Mouse (Mus musculus): ENCODE data around the gene Pnpla8. TPM values are rescaled to one million over a fixed set of nuclear protein-coding genes. Genes with fewer than 3 reads are reported as not detected.
A peak's percentile ranks its signal among the peaks of the same experiment; 100 is the strongest.

Pnpla8 gene
- polyA plus RNA-seq, 1 experiment from 2014 or later, result 97.1 TPM

DNA sequence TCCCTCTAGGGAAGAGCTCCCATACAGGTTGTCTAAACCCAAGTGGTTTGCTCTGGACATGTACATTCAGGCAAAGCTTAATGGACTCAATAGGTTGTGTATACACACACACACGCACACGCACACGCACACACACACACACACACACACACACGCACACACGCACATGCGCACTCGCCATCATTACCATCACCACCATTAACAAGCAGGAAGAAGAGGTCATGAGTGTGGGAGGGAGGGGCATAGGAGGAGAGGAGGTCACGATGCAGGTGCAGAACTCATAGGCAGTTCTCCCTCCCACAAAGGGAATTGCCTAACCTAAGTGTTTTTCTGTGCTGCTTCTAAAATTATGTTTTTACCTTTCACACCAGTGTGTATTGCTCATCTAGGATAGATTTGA, 65.8 kb downstream of the Pnpla8 start:
- no peak for TF ChIP-seq CTCF (IDR thresholded peaks at IDR 0.05; ENCODE audit: low read depth)
- Histone ChIP-seq H3K9ac (ENCODE audit: low read depth, low read length) (no peak overlapping the region), H3K36me3 (ENCODE audit: insufficient read depth, low read length) (0 out of 2 replicates have a peak, but pooled peaks cover 6% of the 10 kb centered on the region), H3K4me1 (replicated peaks; ENCODE audit: insufficient read depth, low read length) (no peaks in the 10 kb centered on the region), H3K4me3 (replicated peaks; ENCODE audit: low read depth, low read length) (no peak overlapping the region), H3K9me3 (replicated peaks; ENCODE audit: low read length) (no peaks in the 10 kb centered on the region), H3K4me2 (ENCODE audit: low read length) (no peak overlapping the region), H3K27me3 (ENCODE audit: insufficient read depth, low read length) (no peaks in the 10 kb centered on the region), H3K27ac (no peak overlapping the region)
- no peak for ATAC-seq (replicated peaks; ENCODE audit: low FRiP score, low read depth)
- WGBS, result 95% methylated on average over 8 of the region's 8 CpGs
- no peak for DNase-seq (ENCODE audit: low spot score)

GRCm38 (mm10) chr12:44292281-44292680, 71.1 kb downstream of the Pnpla8 start:
- Histone ChIP-seq H3K4me1 (replicated peaks; ENCODE audit: insufficient read depth, low read length) (no peaks in the 10 kb centered on the region), H3K27me3 (ENCODE audit: insufficient read depth, low read length) (no peaks in the 10 kb centered on the region), H3K27ac (no peak overlapping the region), H3K9ac (ENCODE audit: low read depth, low read length) (no peak overlapping the region), H3K36me3 (ENCODE audit: insufficient read depth, low read length) (0 out of 2 replicates have a peak, but pooled peaks cover 6% of the 10 kb centered on the region), H3K9me3 (replicated peaks; ENCODE audit: low read length) (no peaks in the 10 kb centered on the region), H3K4me3 (replicated peaks; ENCODE audit: low read depth, low read length) (no peak overlapping the region), H3K4me2 (ENCODE audit: low read length) (no peak overlapping the region)
- peak; percentile 87 for TF ChIP-seq CTCF (IDR thresholded peaks at IDR 0.05; ENCODE audit: low read depth)
- DNase-seq (ENCODE audit: low spot score), result peak; percentile 82
- no peak for ATAC-seq (replicated peaks; ENCODE audit: low FRiP score, low read depth)

GRCm38 (mm10) chr12:44300793-44301192, 79.6 kb downstream of the Pnpla8 start:
- H3K27ac ChIP-seq, result no peak overlapping the region
- no peaks in the 10 kb centered on the region for H3K9me3 ChIP-seq (replicated peaks; ENCODE audit: low read length)
- no peak overlapping the region for H3K4me3 ChIP-seq (replicated peaks; ENCODE audit: low read depth, low read length)
- DNase-seq (ENCODE audit: low spot score), result no peak
- H3K4me1 ChIP-seq (replicated peaks; ENCODE audit: insufficient read depth, low read length), result no peaks in the 10 kb centered on the region
- ATAC-seq (replicated peaks; ENCODE audit: low FRiP score, low read depth), result no peak
- no peak overlapping the region for H3K4me2 ChIP-seq (ENCODE audit: low read length)
- no peak overlapping the region for H3K9ac ChIP-seq (ENCODE audit: low read depth, low read length)
- no peak for TF ChIP-seq CTCF (IDR thresholded peaks at IDR 0.05; ENCODE audit: low read depth)
- H3K36me3 ChIP-seq (ENCODE audit: insufficient read depth, low read length), result no peaks in the 10 kb centered on the region
- no peaks in the 10 kb centered on the region for H3K27me3 ChIP-seq (ENCODE audit: insufficient read depth, low read length)

DNA sequence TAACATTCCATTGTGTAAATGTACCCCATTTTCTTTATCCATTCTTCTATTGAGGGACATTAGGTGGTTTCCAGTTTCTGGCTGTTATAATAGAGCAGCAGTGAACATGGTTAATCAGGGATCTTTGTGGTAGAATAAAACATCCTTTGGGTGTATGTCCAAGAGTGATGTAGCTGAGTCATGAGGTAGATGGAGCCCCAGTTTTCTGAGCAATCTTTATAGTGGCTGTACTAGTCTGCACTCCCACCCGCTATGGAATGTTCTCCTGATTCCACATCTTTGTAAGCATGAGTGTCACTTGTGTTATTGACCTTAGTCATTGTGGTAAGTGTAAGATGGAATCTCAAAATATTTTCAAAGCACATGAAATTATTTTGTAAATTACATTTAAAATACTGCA, 82.8 kb downstream of the Pnpla8 start:
- Histone ChIP-seq H3K9me3 (replicated peaks; ENCODE audit: low read length) (no peaks in the 10 kb centered on the region), H3K27ac (no peak overlapping the region), H3K4me2 (ENCODE audit: low read length) (no peak overlapping the region), H3K9ac (ENCODE audit: low read depth, low read length) (no peak overlapping the region), H3K36me3 (ENCODE audit: insufficient read depth, low read length) (peaks cover 14% of the 10 kb centered on the region; the same call in 1 of the 2 replicates), H3K27me3 (ENCODE audit: insufficient read depth, low read length) (no peaks in the 10 kb centered on the region), H3K4me1 (replicated peaks; ENCODE audit: insufficient read depth, low read length) (no peaks in the 10 kb centered on the region), H3K4me3 (replicated peaks; ENCODE audit: low read depth, low read length) (no peak overlapping the region)
- TF ChIP-seq CTCF (IDR thresholded peaks at IDR 0.05; ENCODE audit: low read depth), result no peak
- 97% methylated on average over 1 of the region's 1 CpGs for WGBS
- no peak for DNase-seq (ENCODE audit: low spot score)
- ATAC-seq (replicated peaks; ENCODE audit: low FRiP score, low read depth), result no peak

GRCm38 (mm10) chr12:44304869-44305268, 83.7 kb downstream of the Pnpla8 start:
- WGBS, result 30% methylated on average over 5 of the region's 5 CpGs
- peak; percentile 71 for DNase-seq (ENCODE audit: low spot score)
- no peak for TF ChIP-seq CTCF (IDR thresholded peaks at IDR 0.05; ENCODE audit: low read depth)

DNA sequence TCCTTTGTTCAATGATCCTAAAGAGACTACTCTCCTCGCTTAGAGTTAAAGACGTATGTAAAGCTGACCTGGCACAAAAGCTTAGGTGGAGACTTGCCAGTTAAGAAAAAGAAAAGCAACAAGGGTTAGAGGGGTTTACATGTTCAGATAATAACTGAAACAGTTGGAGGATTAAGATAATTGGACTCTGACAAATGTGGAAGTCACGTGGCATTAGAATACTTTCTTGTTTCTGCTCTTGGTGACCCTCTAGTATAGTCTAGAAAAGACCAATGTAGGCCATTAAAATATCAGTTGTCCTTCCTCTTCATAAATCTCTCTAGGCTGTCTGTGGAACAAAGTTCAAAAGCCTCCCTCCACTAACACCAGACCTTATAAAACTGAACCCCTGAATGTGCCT, 87.1 kb downstream of the Pnpla8 start:
- WGBS, result 85% methylated on average over 3 of the region's 3 CpGs
- no peak for ATAC-seq (replicated peaks; ENCODE audit: low FRiP score, low read depth)
- no peak for DNase-seq (ENCODE audit: low spot score)

More at GRCm38 (mm10) chr12:44304869-44305268, 83.7 kb downstream of the Pnpla8 start:
- no peaks in the 10 kb centered on the region for H3K9me3 ChIP-seq (replicated peaks; ENCODE audit: low read length)
- no peak overlapping the region for H3K9ac ChIP-seq (ENCODE audit: low read depth, low read length)
- H3K4me2 ChIP-seq (ENCODE audit: low read length), result no peak overlapping the region
- no peaks in the 10 kb centered on the region for H3K4me1 ChIP-seq (replicated peaks; ENCODE audit: insufficient read depth, low read length)
- no peak overlapping the region for H3K27ac ChIP-seq
- no peaks in the 10 kb centered on the region for H3K27me3 ChIP-seq (ENCODE audit: insufficient read depth, low read length)
- peaks cover 16% of the 10 kb centered on the region; the same call in 1 of the 2 replicates for H3K36me3 ChIP-seq (ENCODE audit: insufficient read depth, low read length)
- H3K4me3 ChIP-seq (replicated peaks; ENCODE audit: low read depth, low read length), result no peak overlapping the region
- no peak; the same call in 1 of the 2 replicates for ATAC-seq (replicated peaks; ENCODE audit: low FRiP score, low read depth)

DNA sequence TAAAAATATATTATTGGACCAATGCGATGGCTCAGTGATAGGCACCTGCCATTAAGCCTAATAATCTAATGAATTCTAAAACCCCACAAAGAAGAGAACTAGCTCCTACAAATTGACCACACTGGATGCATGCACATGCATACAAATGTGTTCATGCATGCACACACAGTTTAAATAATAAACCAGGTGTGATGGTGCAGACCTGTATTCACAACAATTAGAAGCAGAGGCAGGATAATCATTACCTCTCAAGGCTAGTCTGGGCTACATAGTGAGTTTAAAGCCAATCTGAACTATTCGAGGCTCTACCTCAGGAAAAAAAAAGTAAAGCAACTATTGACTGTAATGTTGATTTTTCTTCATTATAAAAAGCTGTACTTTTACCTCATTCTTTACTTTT, 94.0 kb downstream of the Pnpla8 start:
- Histone ChIP-seq H3K4me3 (replicated peaks; ENCODE audit: low read depth, low read length) (no peak overlapping the region), H3K27ac (no peak overlapping the region), H3K4me1 (replicated peaks; ENCODE audit: insufficient read depth, low read length) (no peaks in the 10 kb centered on the region)

More for the DNA sequence above, 87.1 kb downstream of the Pnpla8 start:
- Histone ChIP-seq H3K4me3 (replicated peaks; ENCODE audit: low read depth, low read length) (no peak overlapping the region), H3K9ac (ENCODE audit: low read depth, low read length) (no peak overlapping the region), H3K27ac (no peak overlapping the region), H3K4me1 (replicated peaks; ENCODE audit: insufficient read depth, low read length) (no peaks in the 10 kb centered on the region), H3K9me3 (replicated peaks; ENCODE audit: low read length) (no peaks in the 10 kb centered on the region), H3K4me2 (ENCODE audit: low read length) (no peak overlapping the region), H3K36me3 (ENCODE audit: insufficient read depth, low read length) (peaks cover 20% of the 10 kb centered on the region; the same call in 1 of the 2 replicates), H3K27me3 (ENCODE audit: insufficient read depth, low read length) (no peaks in the 10 kb centered on the region)
- TF ChIP-seq CTCF (IDR thresholded peaks at IDR 0.05; ENCODE audit: low read depth), result no peak

More for the DNA sequence above, 94.0 kb downstream of the Pnpla8 start:
- WGBS, result 59% methylated on average over 2 of the region's 2 CpGs
- Histone ChIP-seq H3K4me2 (ENCODE audit: low read length) (no peak overlapping the region), H3K9ac (ENCODE audit: low read depth, low read length) (no peak overlapping the region), H3K27me3 (ENCODE audit: insufficient read depth, low read length) (no peaks in the 10 kb centered on the region), H3K36me3 (ENCODE audit: insufficient read depth, low read length) (0 out of 2 replicates have a peak, but pooled peaks cover 11% of the 10 kb centered on the region), H3K9me3 (replicated peaks; ENCODE audit: low read length) (no peaks in the 10 kb centered on the region)
- DNase-seq (ENCODE audit: low spot score) (no peak), ATAC-seq (replicated peaks; ENCODE audit: low FRiP score, low read depth) (no peak)
- no peak for TF ChIP-seq CTCF (IDR thresholded peaks at IDR 0.05; ENCODE audit: low read depth)
